Mouse (Mus musculus): ENCODE data around the gene Lclat1. TPM values are rescaled to one million over a fixed set of nuclear protein-coding genes. Genes with fewer than 3 reads are reported as not detected.

Gene Lclat1
- 2.0 and 3.1 TPM in 2 replicates for polyA plus RNA-seq (2011; ENCODE audit: insufficient read depth, insufficient read length, low replicate concordance, missing spikeins)

- H3K27ac ChIP-seq (ENCODE audit: control insufficient read depth, insufficient read depth, low read depth, low read length, poor library complexity) = peak within 1 kb of the TSS; percentile 91
- WGBS = 1% methylated on average over 51 of the region's 51 CpGs
- peak within 1 kb of the TSS; percentile 82 for H3K4me3 ChIP-seq (replicated peaks; ENCODE audit: control insufficient read depth, low read depth, low read length)
- TF ChIP-seq POLR2A (IDR thresholded peaks at IDR 0.05; ENCODE audit: borderline replicate concordance, control insufficient read depth, low read depth, low read length) (peak; percentile 27; the same call in 1 of the 2 replicates), CTCF (IDR thresholded peaks at IDR 0.05; ENCODE audit: control insufficient read depth, insufficient read depth, low read length) (no peak)
- peaks cover 2% of the 10 kb centered on the region; the same call in 1 of the 2 replicates for H3K4me1 ChIP-seq (ENCODE audit: control insufficient read depth, insufficient read depth, low read length)
Measured at GRCm38 (mm10) chr17:73107158-73108157, at the start of gene Lclat1. Gene Lclat1 (plus strand): TSS chr17:73107985.

- Histone ChIP-seq H3K4me1 (ENCODE audit: control insufficient read depth, insufficient read depth, low read length) (peaks cover 4% of the 10 kb centered on the region; the same call in 1 of the 2 replicates), H3K27ac (ENCODE audit: control insufficient read depth, insufficient read depth, low read depth, low read length, poor library complexity) (no peak overlapping the region), H3K4me3 (replicated peaks; ENCODE audit: control insufficient read depth, low read depth, low read length) (no peak overlapping the region)
- TF ChIP-seq CTCF (IDR thresholded peaks at IDR 0.05; ENCODE audit: control insufficient read depth, insufficient read depth, low read length) (no peak), POLR2A (IDR thresholded peaks at IDR 0.05; ENCODE audit: borderline replicate concordance, control insufficient read depth, low read depth, low read length) (no peak)
- 82% methylated on average over 5 of the region's 5 CpGs for WGBS
Measured at GRCm38 (mm10) chr17:73058319-73058718, 49.5 kb upstream of the Lclat1 start.

- Histone ChIP-seq H3K27ac (ENCODE audit: control insufficient read depth, insufficient read depth, low read depth, low read length, poor library complexity) (no peak overlapping the region), H3K4me3 (replicated peaks; ENCODE audit: control insufficient read depth, low read depth, low read length) (no peak overlapping the region), H3K4me1 (ENCODE audit: control insufficient read depth, insufficient read depth, low read length) (no peaks in the 10 kb centered on the region)
- TF ChIP-seq CTCF (IDR thresholded peaks at IDR 0.05; ENCODE audit: control insufficient read depth, insufficient read depth, low read length) (no peak), POLR2A (IDR thresholded peaks at IDR 0.05; ENCODE audit: borderline replicate concordance, control insufficient read depth, low read depth, low read length) (no peak)
- 75% methylated on average over 3 of the region's 3 CpGs for WGBS
Measured at GRCm38 (mm10) chr17:73060224-73060896, 47.4 kb upstream of the Lclat1 start.

- TF ChIP-seq CTCF (IDR thresholded peaks at IDR 0.05; ENCODE audit: control insufficient read depth, insufficient read depth, low read length) (no peak), POLR2A (IDR thresholded peaks at IDR 0.05; ENCODE audit: borderline replicate concordance, control insufficient read depth, low read depth, low read length) (no peak)
- no peaks in the 10 kb centered on the region for H3K4me1 ChIP-seq (ENCODE audit: control insufficient read depth, insufficient read depth, low read length)
- WGBS = 87% methylated on average over 8 of the region's 8 CpGs
- no peak overlapping the region for H3K4me3 ChIP-seq (replicated peaks; ENCODE audit: control insufficient read depth, low read depth, low read length)
- no peak overlapping the region for H3K27ac ChIP-seq (ENCODE audit: control insufficient read depth, insufficient read depth, low read depth, low read length, poor library complexity)
Measured at GRCm38 (mm10) chr17:73060897-73061252, 46.9 kb upstream of the Lclat1 start.

- no peak for TF ChIP-seq POLR2A (IDR thresholded peaks at IDR 0.05; ENCODE audit: borderline replicate concordance, control insufficient read depth, low read depth, low read length)
- no peak for TF ChIP-seq CTCF (IDR thresholded peaks at IDR 0.05; ENCODE audit: control insufficient read depth, insufficient read depth, low read length)
- H3K4me1 ChIP-seq (ENCODE audit: control insufficient read depth, insufficient read depth, low read length) = peaks cover 4% of the 10 kb centered on the region
- WGBS = 76% methylated on average over 1 of the region's 1 CpGs
Measured at GRCm38 (mm10) chr17:73062701-73063100, 45.1 kb upstream of the Lclat1 start.

GRCm38 (mm10) chr17:73063299-73063698 is 44.5 kb upstream of the Lclat1 start:
- 70% methylated on average over 2 of the region's 2 CpGs for WGBS
- H3K4me3 ChIP-seq (replicated peaks; ENCODE audit: control insufficient read depth, low read depth, low read length) = no peak overlapping the region
- TF ChIP-seq POLR2A (IDR thresholded peaks at IDR 0.05; ENCODE audit: borderline replicate concordance, control insufficient read depth, low read depth, low read length) (no peak), CTCF (IDR thresholded peaks at IDR 0.05; ENCODE audit: control insufficient read depth, insufficient read depth, low read length) (no peak)
- peaks cover 4% of the 10 kb centered on the region for H3K4me1 ChIP-seq (ENCODE audit: control insufficient read depth, insufficient read depth, low read length)
- H3K27ac ChIP-seq (ENCODE audit: control insufficient read depth, insufficient read depth, low read depth, low read length, poor library complexity) = no peak overlapping the region

More at GRCm38 (mm10) chr17:73062701-73063100, 45.1 kb upstream of the Lclat1 start:
- H3K4me3 ChIP-seq (replicated peaks; ENCODE audit: control insufficient read depth, low read depth, low read length) = no peak overlapping the region
- H3K27ac ChIP-seq (ENCODE audit: control insufficient read depth, insufficient read depth, low read depth, low read length, poor library complexity) = no peak overlapping the region

GRCm38 (mm10) chr17:73063781-73064180 is 44.0 kb upstream of the Lclat1 start:
- Histone ChIP-seq H3K27ac (ENCODE audit: control insufficient read depth, insufficient read depth, low read depth, low read length, poor library complexity) (no peak overlapping the region), H3K4me3 (replicated peaks; ENCODE audit: control insufficient read depth, low read depth, low read length) (no peak overlapping the region), H3K4me1 (ENCODE audit: control insufficient read depth, insufficient read depth, low read length) (peaks cover 4% of the 10 kb centered on the region)
- 62% methylated on average over 1 of the region's 1 CpGs for WGBS
- TF ChIP-seq POLR2A (IDR thresholded peaks at IDR 0.05; ENCODE audit: borderline replicate concordance, control insufficient read depth, low read depth, low read length) = no peak
- TF ChIP-seq CTCF (IDR thresholded peaks at IDR 0.05; ENCODE audit: control insufficient read depth, insufficient read depth, low read length) = no peak

Measured in bone marrow, adult 2 months (tissue).